ENCODE assay signal across 9 mouse cellular contexts in genomic region chr11:74408587-74409446, GRCm38 (mm10). TPM values are rescaled to one million over a fixed set of nuclear protein-coding genes. Genes with fewer than 3 reads are reported as not detected.
DNase-seq lines count a peak whose midpoint lies in the region; ATAC-seq and TF ChIP-seq lines count a peak whose summit lies in the region.
"Had no signal": no experiment of that assay in that cellular context is flagged by ENCODE, and none has a peak within 500 bp of the region (broad histone marks: within the 10 kb centered on the region; RNA-seq: fewer than 3 reads in every experiment).

No protein-coding gene starts in this region.

- H3K4me1 ChIP-seq in hindbrain, embryonic 15.5 days (replicated peaks), result peaks cover 25% of the 10 kb centered on the region
- H3K4me1 ChIP-seq in stomach, embryonic 14.5 days (ENCODE audit: control insufficient read depth, insufficient read depth, low read length), result peaks cover 20% of the 10 kb centered on the region

- no peaks in the 10 kb centered on the region for H3K9me3 ChIP-seq in hindbrain, embryonic 15.5 days
- H3K9me3 ChIP-seq in stomach, embryonic 14.5 days (ENCODE audit: control insufficient read depth, low read depth, low read length), result no peaks in the 10 kb centered on the region

- H3K27me3 ChIP-seq in hindbrain, embryonic 15.5 days, result no peaks in the 10 kb centered on the region
- no peaks in the 10 kb centered on the region for H3K27me3 ChIP-seq in stomach, embryonic 14.5 days (ENCODE audit: control insufficient read depth, insufficient read depth, low read length)

- WGBS in hindbrain, embryonic 15.5 days, result 56% methylated on average over 4 of the region's 4 CpGs
- WGBS in stomach, embryonic 14.5 days, result 48% methylated on average over 4 of the region's 4 CpGs

- peaks cover 9% of the 10 kb centered on the region; the same call in 1 of the 2 replicates for H3K36me3 ChIP-seq in hindbrain, embryonic 15.5 days
- no peaks in the 10 kb centered on the region for H3K36me3 ChIP-seq in stomach, embryonic 14.5 days (ENCODE audit: control insufficient read depth, insufficient read depth, low read length)

- TF ChIP-seq CTCF in gastrocnemius, adult 2 months (IDR thresholded peaks at IDR 0.05), result no peak

- intact Hi-C loops in gastrocnemius, adult 2 months (cut with DNase I), result loop anchor here (2.0 to 5.0 kb wide), 2 partner anchors 38 to 118 kb away; no protein-coding TSS in a partner anchor

- peak; percentile 96 to 98 for DNase-seq in adrenal gland, adult (ENCODE audit: inconsistent age in 2 of 2, low spot score in 1 of 2)
- DNase-seq in cerebellum, postnatal 10 days, result peak; percentile 94 to 97
- DNase-seq in gastrocnemius, adult 2 months, result peak; percentile 95
- peak; percentile 89 to 91 for DNase-seq in left cerebral cortex, adult 18-20 months (ENCODE audit: low spot score in 2 of 2)
- DNase-seq in lung, postnatal 4 days, result peak; percentile 86 to 92

- ATAC-seq in hindbrain, embryonic 15.5 days (ENCODE audit: low FRiP score, low read depth), result peak; percentile 89
- peak; percentile 83; the same call in 1 of the 2 replicates for ATAC-seq in stomach, embryonic 14.5 days (ENCODE audit: insufficient number of reproducible peaks, insufficient read depth, low FRiP score, low read depth)
- ATAC-seq in inflammation-experienced regulatory T-cells, adult 6 months, result no peak

- H3K9ac ChIP-seq in hindbrain, embryonic 15.5 days, result no peak overlapping the region
- no peak overlapping the region for H3K9ac ChIP-seq in stomach, embryonic 14.5 days (replicated peaks; ENCODE audit: low read depth, low read length)

- no peak overlapping the region for H3K4me2 ChIP-seq in hindbrain, embryonic 15.5 days
- no peak overlapping the region for H3K4me2 ChIP-seq in stomach, embryonic 14.5 days (replicated peaks; ENCODE audit: low read depth, low read length)

- H3K4me3 ChIP-seq in gastrocnemius, adult 2 months, result no peak overlapping the region
- no peak overlapping the region for H3K4me3 ChIP-seq in hindbrain, embryonic 15.5 days
- H3K4me3 ChIP-seq in stomach, embryonic 14.5 days (ENCODE audit: low read depth, low read length), result no peak overlapping the region

- peak overlapping the region; percentile 58; the same call in 1 of the 2 replicates for H3K27ac ChIP-seq in gastrocnemius, adult 2 months
- peak overlapping the region; percentile 67 for H3K27ac ChIP-seq in hindbrain, embryonic 15.5 days (replicated peaks)
- H3K27ac ChIP-seq in stomach, embryonic 14.5 days (ENCODE audit: low read length), result peak overlapping the region; percentile 61; the same call in 1 of the 2 replicates

RNA-seq across cellular contexts. Expression of gene Olfr412, which starts 46.9 kb away (rescaled TPM):
- total RNA-seq in gastrocnemius, adult 2 months (2021), result not detected
- not detected in 2 replicates for polyA plus RNA-seq in hindbrain, embryonic 15.5 days (2015; fragmentation: Nextera tagmentation; extraction: Ambion mirVana)
- total RNA-seq in left cerebral cortex, adult 18-20 months (2021), result not detected
- not detected in 2 replicates for polyA plus RNA-seq in stomach, embryonic 14.5 days (2014; fragmentation: Nextera tagmentation; extraction: Ambion mirVana)
- not detected for polyA plus RNA-seq in inflammation-experienced regulatory T-cells, adult 6 months (2017; shearing (Covaris generic))
- total RNA-seq: common myeloid progenitor, adult 5-6 weeks had no signal

RNA-seq across cellular contexts. Expression of gene Olfr411, which starts 56.4 kb away (rescaled TPM):
- not detected for total RNA-seq in gastrocnemius, adult 2 months (2021)
- not detected in 2 replicates for polyA plus RNA-seq in hindbrain, embryonic 15.5 days (2015; fragmentation: Nextera tagmentation; extraction: Ambion mirVana)
- total RNA-seq in left cerebral cortex, adult 18-20 months (2021), result not detected
- polyA plus RNA-seq in stomach, embryonic 14.5 days (2014; fragmentation: Nextera tagmentation; extraction: Ambion mirVana), result not detected in 2 replicates
- not detected for polyA plus RNA-seq in inflammation-experienced regulatory T-cells, adult 6 months (2017; shearing (Covaris generic))
- total RNA-seq: common myeloid progenitor, adult 5-6 weeks had no signal
